Comparison of ENCODE assay signal across 7 mouse cellular contexts in the genomic region with DNA sequence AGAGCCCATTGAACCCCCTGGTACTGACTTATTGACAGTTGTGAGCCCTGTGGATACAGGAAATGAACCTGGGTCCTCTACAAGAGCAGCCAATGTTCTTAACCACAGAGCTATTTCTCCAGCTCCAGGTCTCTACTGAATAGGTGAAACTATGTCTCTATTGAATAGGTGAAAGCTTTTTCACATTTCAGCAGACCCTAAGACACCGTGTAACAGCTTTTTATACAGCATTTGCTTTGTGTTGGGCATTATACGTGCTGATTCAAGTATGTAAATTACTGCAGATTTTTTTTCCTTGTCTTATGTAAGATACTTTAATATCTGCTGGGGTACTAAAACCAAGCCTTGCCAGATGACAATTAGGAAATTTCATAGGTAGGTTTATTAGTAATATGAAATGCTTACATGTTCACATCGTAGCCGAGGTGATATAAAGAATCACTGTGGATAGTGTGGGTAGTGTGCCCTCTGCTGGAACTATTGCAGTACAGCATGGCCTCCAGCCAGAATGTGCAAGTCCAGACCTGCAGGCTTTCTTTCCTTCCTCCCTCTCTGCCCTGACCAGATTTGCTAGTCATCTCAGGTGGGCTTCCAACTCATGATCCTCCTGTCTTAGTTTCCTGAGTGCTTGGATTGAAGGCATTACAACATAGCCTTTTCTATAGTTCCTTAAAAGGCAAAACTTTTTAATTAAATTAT. TPM values are rescaled to one million over a fixed set of nuclear protein-coding genes. Genes with fewer than 3 reads are reported as not detected.
DNase-seq lines count a peak whose midpoint lies in the region; ATAC-seq and TF ChIP-seq lines count a peak whose summit lies in the region.

No protein-coding gene starts in this region.

- H3K9me3 ChIP-seq in MEL (replicated peaks; ENCODE audit: insufficient read depth, low read length), result no peaks in the 10 kb centered on the region
- H3K9me3 ChIP-seq in embryonic facial prominence, embryonic 12.5 days, result no peaks in the 10 kb centered on the region
- H3K9me3 ChIP-seq in hindbrain, embryonic 10.5 days, result no peaks in the 10 kb centered on the region

- DNase-seq in MEL (ENCODE audit: low read depth, low spot score), result peak; percentile 72
- DNase-seq in adrenal gland, postnatal 4 days (ENCODE audit: low spot score in 2 of 2), result peak; percentile 13 to 21
- DNase-seq in hindbrain, embryonic 10.5 days (ENCODE audit: low spot score), result peak; percentile 68
- peak; percentile 66 for DNase-seq in layer of hippocampus, adult 9-10 months (ENCODE audit: low spot score)
- DNase-seq in lung, postnatal 4 days, result peak; percentile 43 to 68
- DNase-seq in retina, postnatal 1 day, result peak; percentile 83

- no peak overlapping the region for H3K27ac ChIP-seq in MEL (ENCODE audit: control insufficient read depth, low read depth, low read length)
- no peak overlapping the region for H3K27ac ChIP-seq in embryonic facial prominence, embryonic 12.5 days
- no peak overlapping the region for H3K27ac ChIP-seq in hindbrain, embryonic 10.5 days

- no peak for TF ChIP-seq POLR2A in MEL (IDR thresholded peaks at IDR 0.05; ENCODE audit: control insufficient read depth in 1 of 2, insufficient read depth in 1 of 2, low read depth in 1 of 2, low read length in 2 of 2, poor library complexity in 1 of 2)

- no peaks in the 10 kb centered on the region; a peak in 1 of 4 replicates for H3K36me3 ChIP-seq in MEL (ENCODE audit: control insufficient read depth in 1 of 2, insufficient read depth in 2 of 2, low read length in 2 of 2)
- H3K36me3 ChIP-seq in embryonic facial prominence, embryonic 12.5 days, result no peaks in the 10 kb centered on the region
- peaks cover 10% of the 10 kb centered on the region; the same call in 1 of the 2 replicates for H3K36me3 ChIP-seq in hindbrain, embryonic 10.5 days

- 0 out of 2 replicates have a peak, but pooled peaks have one; percentile 56 for ATAC-seq in embryonic facial prominence, embryonic 12.5 days (ENCODE audit: insufficient number of reproducible peaks, insufficient read depth, low FRiP score, low TSS enrichment)

- WGBS in embryonic facial prominence, embryonic 12.5 days, result 67% methylated on average over 4 of the region's 4 CpGs
- 65% methylated on average over 4 of the region's 4 CpGs for WGBS in hindbrain, embryonic 10.5 days

- no peaks in the 10 kb centered on the region for H3K4me1 ChIP-seq in MEL (ENCODE audit: control insufficient read depth in 1 of 2, insufficient read depth in 2 of 2, low read length in 2 of 2)
- no peaks in the 10 kb centered on the region for H3K4me1 ChIP-seq in embryonic facial prominence, embryonic 12.5 days
- no peaks in the 10 kb centered on the region for H3K4me1 ChIP-seq in hindbrain, embryonic 10.5 days (replicated peaks)

- H3K9ac ChIP-seq in MEL (ENCODE audit: control insufficient read depth, low read depth, low read length, poor library complexity, severe bottlenecking), result no peak overlapping the region
- H3K9ac ChIP-seq in embryonic facial prominence, embryonic 12.5 days, result no peak overlapping the region

- H3K27me3 ChIP-seq in MEL (ENCODE audit: control insufficient read depth in 1 of 2, insufficient read depth in 2 of 2, low read length in 2 of 2), result no peaks in the 10 kb centered on the region; a peak in 1 of 4 replicates
- no peaks in the 10 kb centered on the region for H3K27me3 ChIP-seq in embryonic facial prominence, embryonic 12.5 days
- no peaks in the 10 kb centered on the region for H3K27me3 ChIP-seq in hindbrain, embryonic 10.5 days (ENCODE audit: insufficient read depth, poor library complexity, severe bottlenecking)

- TF ChIP-seq EP300 in MEL (IDR thresholded peaks at IDR 0.05; ENCODE audit: low read depth in 1 of 2, low read length in 2 of 2), result no peak

- TF ChIP-seq CTCF in MEL (IDR thresholded peaks at IDR 0.05 in 2 of 3, conservative IDR thresholded peaks at IDR 0.05 in 1 of 3; ENCODE audit: control insufficient read depth in 1 of 3, insufficient read depth in 1 of 3, low read depth in 2 of 3, low read length in 3 of 3, poor library complexity in 1 of 3, severe bottlenecking in 1 of 3), result peak; percentile 80 to 87 (median 85)

- no peak overlapping the region for H3K4me3 ChIP-seq in MEL (ENCODE audit: control insufficient read depth in 1 of 2, insufficient read depth in 1 of 2, low read depth in 2 of 2, low read length in 2 of 2)
- H3K4me3 ChIP-seq in embryonic facial prominence, embryonic 12.5 days, result no peak overlapping the region
- no peak overlapping the region for H3K4me3 ChIP-seq in hindbrain, embryonic 10.5 days

- TF ChIP-seq RAD21 in MEL (IDR thresholded peaks at IDR 0.05; ENCODE audit: low read depth, low read length), result peak; percentile 88

- no peaks in the 10 kb centered on the region for H3K79me2 ChIP-seq in MEL (ENCODE audit: control insufficient read depth, insufficient read depth, low read length, poor library complexity)

- H3K4me2 ChIP-seq in embryonic facial prominence, embryonic 12.5 days (replicated peaks), result no peak overlapping the region

TF ChIP-seq in MEL, 35 proteins besides CTCF, POLR2A, EP300 and RAD21:
- TF ChIP-seq SMC3 (IDR thresholded peaks at IDR 0.05; ENCODE audit: low read depth, low read length) (peak; percentile 87), MYC (IDR thresholded peaks at IDR 0.05; ENCODE audit: low read depth, low read length) (no peak), ZC3H11A (IDR thresholded peaks at IDR 0.05; ENCODE audit: low read depth, low read length) (peak; percentile 72)

RNA-seq across cellular contexts. Expression of a gene that starts 37.6 kb away (rescaled TPM):
- not detected in 2 replicates for total RNA-seq in MEL (2012; rRNA removed)
- not detected for polyA plus RNA-seq in MEL (2012; ENCODE audit: insufficient read depth in 1 of 2, insufficient read length in 2 of 2, low read depth in 1 of 2, low replicate concordance in 2 of 2, missing spikeins in 1 of 2)
- total RNA-seq in adrenal gland, postnatal 4 days (2021), result 1 to 10 TPM; 1.2 to 1.8 TPM
- 2.1 and 2.3 TPM in 2 replicates for polyA plus RNA-seq in embryonic facial prominence, embryonic 12.5 days (2016; fragmentation: Nextera tagmentation; extraction: Ambion mirVana)
- 1.8 and 2.5 TPM in 2 replicates for polyA plus RNA-seq in hindbrain, embryonic 10.5 days (2016; fragmentation: Nextera tagmentation; extraction: Ambion mirVana)

Comparison
In these comparisons a context has a peak if more than half of its experiments do, and no peak if none do; other contexts are left out.
1. DNase-seq: peak in every context shown above with its lines; median percentile 83 in retina, postnatal 1 day; 72 in MEL; 68 in hindbrain, embryonic 10.5 days; 66 in layer of hippocampus, adult 9-10 months; 56 in lung, postnatal 4 days; 17 in adrenal gland, postnatal 4 days.